ENCODE assay signal across 8 mouse cellular contexts in genomic region chr13:23299276-23299998, GRCm38 (mm10). TPM values are rescaled to one million over a fixed set of nuclear protein-coding genes. Genes with fewer than 3 reads are reported as not detected.
DNase-seq lines count a peak whose midpoint lies in the region; TF ChIP-seq lines count a peak whose summit lies in the region.

No protein-coding gene starts in this region.

- no peaks in the 10 kb centered on the region for H3K27me3 ChIP-seq in hindbrain, embryonic 10.5 days (ENCODE audit: insufficient read depth, poor library complexity, severe bottlenecking)

- in situ Hi-C loops in ES-E14 (cut with MboI; ENCODE audit: low sequenced_read_pairs in 2 of 2, unreplicated experiment in 2 of 2): no loop called here

- H3K27ac ChIP-seq in ES-E14 (ENCODE audit: insufficient read depth, low read depth, low read length, poor library complexity, severe bottlenecking): no peak overlapping the region
- peak overlapping the region; percentile 36 for H3K27ac ChIP-seq in hindbrain, embryonic 10.5 days

- H3K4me1 ChIP-seq in ES-E14 (ENCODE audit: control insufficient read depth in 2 of 2, insufficient read depth in 2 of 2, low read length in 2 of 2, poor library complexity in 1 of 2): no peaks in the 10 kb centered on the region; a peak in 1 of 4 replicates
- H3K4me1 ChIP-seq in hindbrain, embryonic 10.5 days (replicated peaks): peaks cover 17% of the 10 kb centered on the region; the same call in 1 of the 2 replicates

- H3K36me3 ChIP-seq in ES-E14 (ENCODE audit: control insufficient read depth, insufficient read depth, low read length, poor library complexity, severe bottlenecking): no peaks in the 10 kb centered on the region
- no peaks in the 10 kb centered on the region for H3K36me3 ChIP-seq in hindbrain, embryonic 10.5 days

- H3K9me3 ChIP-seq in ES-E14 (ENCODE audit: control insufficient read depth, insufficient read depth, low read depth, low read length): no peaks in the 10 kb centered on the region
- no peaks in the 10 kb centered on the region for H3K9me3 ChIP-seq in hindbrain, embryonic 10.5 days

- WGBS in hindbrain, embryonic 10.5 days: under 1% methylated on average over 22 of the region's 22 CpGs

- DNase-seq in embryo, embryonic 11 days: peak; percentile 60
- no peak for DNase-seq in embryo, embryonic 10.5 days (ENCODE audit: low spot score)
- DNase-seq in ES-E14 (ENCODE audit: low read depth, low spot score): no peak
- DNase-seq in hindbrain, embryonic 10.5 days (ENCODE audit: low spot score): peak; percentile 48
- peak; percentile 48 for DNase-seq in mesoderm, embryonic 11.5 days (ENCODE audit: low read depth, low spot score)
- no peak for DNase-seq in cerebellum, adult 9-10 months
- DNase-seq in cerebellum, adult 11 months: no peak
- DNase-seq in left cerebral cortex, postnatal 4 days: no peak

- intact Hi-C loops in left cerebral cortex, postnatal 4 days (cut with DNase I): loop anchor here (2.0 kb wide), 1 partner anchor 101 kb away; no protein-coding TSS in a partner anchor

- H3K9ac ChIP-seq in ES-E14 (ENCODE audit: insufficient read depth, low read depth, low read length, poor library complexity, severe bottlenecking): peak overlapping the region; percentile 72

- peak overlapping the region; percentile 84 for H3K4me3 ChIP-seq in ES-E14 (ENCODE audit: insufficient read depth in 1 of 2, low read depth in 1 of 2, low read length in 2 of 2, poor library complexity in 1 of 2, severe bottlenecking in 1 of 2)
- H3K4me3 ChIP-seq in hindbrain, embryonic 10.5 days: peak overlapping the region; percentile 63

TF ChIP-seq in ES-E14, 5 proteins besides CTCF, POLR2A, EP300 and RAD21:
- TF ChIP-seq MAFK (IDR thresholded peaks at IDR 0.05; ENCODE audit: insufficient read depth, low read depth, low read length) (no peak), CHD2 (IDR thresholded peaks at IDR 0.05; ENCODE audit: low read depth, low read length) (no peak), ZC3H11A (IDR thresholded peaks at IDR 0.05; ENCODE audit: borderline replicate concordance, low read depth, low read length) (no peak), HCFC1 (IDR thresholded peaks at IDR 0.05; ENCODE audit: borderline replicate concordance, insufficient read depth, low read length) (no peak), ZNF384 (IDR thresholded peaks at IDR 0.05; ENCODE audit: low read depth, low read length) (no peak)

RNA-seq across cellular contexts. Expression of gene Vmn1r223, which starts 52.5 kb away (rescaled TPM):
- total RNA-seq in ES-E14 (2012; rRNA removed): not detected in 2 replicates
- not detected in 2 replicates for polyA plus RNA-seq in hindbrain, embryonic 10.5 days (2016; fragmentation: Nextera tagmentation; extraction: Ambion mirVana)
- total RNA-seq in left cerebral cortex, postnatal 4 days (2021): not detected

Comparison
In these comparisons a context has a peak if more than half of its experiments do, and no peak if none do; other contexts are left out.
1. DNase-seq: peak in embryo, embryonic 11 days (single experiment), hindbrain, embryonic 10.5 days (single experiment) and mesoderm, embryonic 11.5 days (single experiment); none in embryo, embryonic 10.5 days (single experiment), ES-E14 (single experiment), cerebellum, adult 9-10 months (single experiment), cerebellum, adult 11 months (single experiment) and left cerebral cortex, postnatal 4 days (single experiment).